Mouse (Mus musculus) frontal cortex, postnatal 10 days (tissue): ENCODE results near the gene Tcf7l2.

ENCODE experiments used
- DNase-seq, 2 experiments: peaks; one replicate each; pipeline ENCODE4 v3.0.0; 2022; ENCODE audit warnings: low spot score in 2 of 2, mixed read lengths in 1 of 2

The Tcf7l2 gene

GRCm38 (mm10) chr19:55939090-55939489 is 197.5 kb downstream of the Tcf7l2 start:
- DNase-seq, result no peak

- DNase-seq, result no peak
These were observed 198.1 kb downstream of the Tcf7l2 start for GRCm38 (mm10) chr19:55939719-55940118.

GRCm38 (mm10) chr19:55940538-55941252 is 199.1 kb downstream of the Tcf7l2 start:
- peak; percentile 42 to 58 for DNase-seq

- no peak for DNase-seq
These were observed 199.9 kb downstream of the Tcf7l2 start for GRCm38 (mm10) chr19:55941253-55942125.

- DNase-seq, result peak in 1 of 2 experiments; percentile 22
These were observed 209.8 kb downstream of the Tcf7l2 start for GRCm38 (mm10) chr19:55951397-55951796.

GRCm38 (mm10) chr19:55953207-55953606 is 211.6 kb downstream of the Tcf7l2 start:
- DNase-seq, result peak; percentile 39 to 65

- no peak for DNase-seq
These were observed 213.5 kb downstream of the Tcf7l2 start for GRCm38 (mm10) chr19:55955126-55955525.

GRCm38 (mm10) chr19:55956745-55957144 is 215.1 kb downstream of the Tcf7l2 start:
- no peak for DNase-seq

- DNase-seq, result no peak
These were observed 222.8 kb downstream of the Tcf7l2 start for GRCm38 (mm10) chr19:55964421-55964820.

- no peak for DNase-seq
These were observed 224.4 kb downstream of the Tcf7l2 start for GRCm38 (mm10) chr19:55966066-55966465.

GRCm38 (mm10) chr19:55969929-55970531 is 228.4 kb downstream of the Tcf7l2 start:
- no peak for DNase-seq

- no peak for DNase-seq
These were observed 234.5 kb downstream of the Tcf7l2 start for GRCm38 (mm10) chr19:55976073-55976472.
